Mouse (Mus musculus) thymus, postnatal 0 days (tissue): ENCODE results near the gene Ihh. TPM values are rescaled to one million over a fixed set of nuclear protein-coding genes. Genes with fewer than 3 reads are reported as not detected.

Experiments used
- DNase-seq: peaks from one replicate; pipeline ENCODE4 v3.0.0-alpha.2; 2015; ENCODE audit warnings: low spot score
- microRNA counts: library from miRNA; unstranded; fragments of <30 nt; microRNA quantifications from one replicate; lab custom pipeline; 2015
- microRNA-seq: library from miRNA; unstranded; fragments of <30 nt; microRNA quantifications from one replicate; pipeline ENCODE4, GENCODE M21; 2016; ENCODE audit warnings: borderline number of aligned reads
- polyA plus RNA-seq: library from polyadenylated mRNA; unstranded; fragments of >200 nt; fragmentation: Nextera tagmentation; extraction: Ambion mirVana; gene quantifications from 2 replicates; pipeline ENCODE4 v1.2.1, GENCODE M21; 2015

Gene Ihh
- polyA plus RNA-seq, 1 experiment from 2014 or later = 0.22 TPM

DNA sequence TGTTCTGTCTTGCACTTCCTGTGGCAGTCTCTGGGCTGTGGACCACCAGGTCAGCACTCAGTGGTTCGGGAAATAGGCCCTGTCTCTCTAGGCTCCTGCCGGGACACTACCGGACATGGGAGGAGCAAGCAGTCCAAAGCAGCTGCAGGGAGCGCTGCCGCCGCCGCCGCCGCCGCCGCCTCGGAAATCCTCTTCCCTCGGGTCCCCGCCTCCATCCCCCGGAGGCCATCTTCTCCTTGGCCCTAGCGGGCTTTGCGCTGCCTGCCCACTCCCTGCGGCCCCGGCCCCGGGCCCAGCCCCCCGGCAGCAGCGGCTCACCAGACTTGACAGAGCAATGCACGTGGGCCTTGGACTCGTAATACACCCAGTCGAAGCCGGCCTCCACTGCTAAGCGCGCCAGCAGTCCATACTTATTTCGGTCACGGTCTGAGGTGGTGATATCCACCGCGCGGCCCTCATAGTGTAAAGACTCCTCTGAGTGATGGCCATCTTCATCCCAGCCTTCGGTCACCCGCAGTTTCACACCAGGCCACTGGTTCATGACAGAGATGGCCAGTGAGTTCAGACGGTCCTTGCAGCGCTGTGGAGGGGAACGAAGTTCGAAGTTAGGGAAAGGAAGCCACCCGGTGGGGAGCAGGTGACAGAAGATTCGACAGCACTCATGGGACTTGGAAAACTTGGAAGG is 3.3 kb downstream of the Ihh start:
- DNase-seq = no peak

- no peak for DNase-seq
Measured at GRCm38 (mm10) chr1:74941651-74942360, 9.7 kb downstream of the Ihh start.

GRCm38 (mm10) chr1:74939762-74940161 is 11.7 kb downstream of the Ihh start:
- DNase-seq = no peak

GRCm38 (mm10) chr1:74936221-74936830 is 15.1 kb downstream of the Ihh start:
- DNase-seq = no peak

DNA sequence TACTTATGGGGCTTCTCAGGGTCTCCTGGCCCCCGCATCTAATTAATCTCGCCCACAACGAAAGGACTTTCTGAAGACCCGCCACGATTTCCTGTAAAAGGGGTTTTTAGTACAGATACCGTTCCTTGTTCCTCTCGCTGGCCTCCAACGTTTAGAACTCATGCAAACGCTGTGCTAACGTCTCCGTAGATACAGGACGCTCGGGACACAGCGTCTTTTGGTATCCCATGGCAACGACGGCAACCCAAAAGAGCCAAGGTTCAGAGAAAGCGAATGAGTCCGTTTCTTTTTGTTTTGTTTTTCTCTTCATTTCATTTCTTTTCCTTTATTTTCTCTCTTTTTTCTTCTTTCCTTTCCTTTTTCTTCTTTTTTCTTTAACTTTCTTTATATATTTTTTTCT is 16.1 kb downstream of the Ihh start, which contains the start of gene Cfap65:
Gene Cfap65 (minus strand): TSS at position 198 of the 400 bp plus-strand sequence.
- no peak for DNase-seq

DNA sequence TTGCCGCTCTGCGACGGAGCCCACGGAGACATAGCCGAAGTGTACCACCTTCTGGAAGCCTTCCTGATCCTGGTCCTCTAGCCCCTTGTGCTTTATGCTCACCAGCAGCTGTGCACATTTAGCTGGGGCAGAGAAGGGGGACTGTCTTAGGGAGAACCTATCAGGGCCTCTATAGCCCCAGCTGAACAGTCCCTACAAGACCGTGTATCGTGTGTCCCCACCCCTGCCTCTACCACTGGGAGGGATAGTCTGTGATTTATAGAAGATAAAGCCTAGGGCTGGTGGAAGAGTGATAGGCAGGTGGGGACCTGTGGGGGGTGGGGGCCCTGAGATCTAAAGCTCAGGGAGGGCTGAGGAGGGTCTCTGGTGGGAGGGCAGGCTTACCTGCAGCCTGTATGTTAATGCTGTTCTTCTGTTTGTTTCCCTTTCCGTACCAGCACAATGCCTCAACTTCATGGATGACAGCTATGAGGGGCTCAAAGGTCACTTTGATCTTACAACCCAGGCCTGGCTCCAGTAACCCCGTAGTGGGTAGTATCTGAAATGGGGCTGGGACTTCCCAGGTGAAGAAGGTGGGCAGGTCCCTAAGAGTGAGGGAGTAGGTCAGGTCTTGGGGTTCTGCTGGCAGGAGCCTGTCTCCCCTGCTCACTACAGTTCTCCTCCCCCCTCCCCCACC is 23.7 kb downstream of the Ihh start:
- no peak for DNase-seq

GRCm38 (mm10) chr1:74926721-74927120 is 24.8 kb downstream of the Ihh start:
- no peak for DNase-seq

- DNase-seq = no peak
Measured at GRCm38 (mm10) chr1:74924464-74924863, 27.0 kb downstream of the Ihh start.

DNA sequence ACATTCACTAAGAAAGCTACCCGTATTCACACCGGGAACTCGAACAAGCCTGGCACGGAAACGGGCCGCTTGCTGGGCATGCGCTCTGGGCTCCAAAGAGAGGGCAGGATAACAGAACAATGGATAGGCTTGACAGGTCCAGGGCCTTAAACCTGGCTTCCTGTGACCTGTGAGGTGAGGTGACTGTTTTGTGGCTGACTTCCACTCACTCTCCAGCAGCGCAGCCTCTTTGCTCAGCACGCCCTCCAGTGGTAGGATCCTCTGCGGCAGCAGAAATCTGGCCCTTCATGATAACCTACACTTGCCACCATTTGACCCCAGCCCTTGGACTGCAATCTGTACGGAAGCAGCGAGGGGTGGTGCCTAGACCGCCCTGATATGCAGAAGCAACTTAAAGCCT is 35.8 kb downstream of the Ihh start:
- no peak for DNase-seq

DNA sequence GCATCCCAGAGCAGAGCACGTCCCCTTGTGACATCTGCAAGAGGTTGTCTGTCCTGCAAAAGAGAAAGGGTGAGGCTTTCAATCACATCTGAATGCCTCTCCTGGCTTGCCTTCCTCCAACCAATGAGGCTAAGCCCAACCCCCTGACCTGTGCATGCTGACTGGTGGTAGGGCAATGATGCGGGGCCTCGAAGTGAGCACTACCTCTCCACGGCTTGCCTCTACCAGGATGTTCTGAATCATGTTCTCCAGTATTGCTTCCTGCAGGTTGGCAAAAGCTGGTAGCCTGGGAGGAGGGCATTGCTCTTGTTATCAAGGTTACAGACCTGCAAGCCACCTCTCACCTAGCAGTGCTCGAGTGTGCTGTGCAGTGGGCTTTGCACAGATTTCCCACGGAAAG is 49.3 kb downstream of the Ihh start:
- DNase-seq = no peak

DNA sequence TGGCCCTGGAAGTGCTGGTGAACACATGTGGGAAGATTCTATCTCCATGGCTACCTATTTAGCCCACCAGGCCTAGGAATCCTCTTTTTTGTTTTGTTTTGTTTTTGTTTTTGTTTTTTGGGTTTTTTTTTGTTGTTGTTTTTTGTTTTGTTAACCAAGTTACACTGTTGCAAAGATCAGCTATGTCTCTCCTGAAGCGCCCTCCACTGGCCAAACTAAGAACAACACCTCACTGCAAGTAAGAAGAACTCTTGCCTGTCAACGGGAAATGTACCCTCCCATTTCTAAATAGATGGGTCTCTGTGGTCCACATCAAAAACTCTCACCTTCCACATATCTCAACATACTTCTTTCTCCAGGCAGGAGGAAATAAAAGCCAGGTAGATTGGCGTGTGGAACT is 49.8 kb downstream of the Ihh start:
- DNase-seq = peak; percentile 32

- no peak for DNase-seq
Measured at GRCm38 (mm10) chr1:74900341-74901285, 50.9 kb downstream of the Ihh start.

DNA sequence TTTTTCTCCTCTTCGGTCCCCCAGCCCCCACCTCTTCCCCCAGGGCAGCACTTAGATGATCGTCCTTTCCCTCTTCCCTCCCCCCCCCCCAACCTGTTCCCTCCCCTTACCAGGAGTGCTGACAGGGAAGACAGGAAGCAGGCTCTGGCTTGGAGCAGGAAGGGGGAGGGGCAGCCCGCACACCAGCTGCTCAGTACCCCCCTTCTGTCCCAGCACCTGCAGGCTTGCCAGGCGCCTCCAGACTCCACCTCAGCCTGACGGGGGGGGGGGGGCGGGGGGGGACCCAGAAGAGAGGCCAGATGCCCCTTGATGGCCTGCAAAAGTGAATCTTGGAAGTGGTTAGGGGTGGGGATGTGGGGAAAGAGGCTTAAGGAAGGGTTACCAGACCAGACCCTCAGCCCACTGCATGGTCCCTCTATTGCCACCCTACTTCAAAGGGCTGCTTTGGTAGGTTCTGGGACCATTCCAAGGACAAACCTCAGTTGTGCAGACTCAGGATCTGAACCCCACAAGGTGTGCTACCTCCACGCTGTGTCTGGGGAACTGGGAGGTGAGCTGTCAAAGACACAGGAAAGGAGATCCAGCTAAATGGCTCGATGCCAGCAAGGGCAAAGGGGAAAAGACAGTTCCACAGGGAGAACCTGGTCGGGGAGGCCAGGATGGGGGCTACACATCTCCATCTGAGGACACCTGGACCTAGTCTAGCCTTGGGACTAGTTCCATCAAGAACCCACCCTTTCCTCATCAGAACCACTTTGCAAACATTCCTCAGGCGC is 52.6 kb downstream of the Ihh start:
- no peak for DNase-seq

DNA sequence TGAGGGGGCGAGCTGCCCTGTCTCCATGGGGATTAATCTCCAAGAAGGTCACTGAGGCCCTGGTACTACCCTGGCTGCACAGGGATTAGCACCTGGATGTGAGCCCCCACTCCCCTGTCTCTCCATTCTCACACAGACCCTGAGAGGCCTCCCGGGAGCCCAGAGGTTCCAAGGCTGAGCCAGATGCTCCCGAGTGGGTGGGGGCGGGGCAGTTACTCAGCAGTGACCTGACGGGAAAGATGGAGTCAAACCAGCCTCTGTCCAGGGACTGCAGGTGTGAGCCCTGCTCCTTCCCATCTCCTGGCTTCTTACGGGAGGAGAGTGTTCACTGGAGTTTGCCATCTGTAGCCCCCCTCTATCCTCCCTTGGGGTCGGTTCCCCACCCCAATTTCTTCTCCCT is 53.5 kb downstream of the Ihh start:
- no peak for DNase-seq

MicroRNA genes within 50 kb of the gene (microRNA counts, 519-probe panel; counts per million panel counts)
- microRNA mmu-miR-375 (lab: Ali Mortazavi, UCI) = 4,980 counts per million, percentile 84 among the panel's probes with 10 or more counts

Small RNAs within 50 kb of the gene (microRNA-seq; reads per million reads assigned to microRNA genes)
- 7,598 reads per million, percentile 89 among the genes with 10 or more reads in this experiment for gene Mir375

Other genes with a start within 250 kb of the Ihh start
- gene Cyp27a1, start 238.1 kb downstream of the Ihh start, polyA plus RNA-seq = 4.0 and 5.1 TPM in 2 replicates
- gene Prkag3, start 202.5 kb downstream of the Ihh start, polyA plus RNA-seq = 0.16 TPM in 1 of 2 replicates, not detected in the other
- 1.6 and 2.6 TPM in 2 replicates for gene Wnt6, start 179.8 kb downstream of the Ihh start, polyA plus RNA-seq
- gene Wnt10a, start 160.2 kb downstream of the Ihh start, polyA plus RNA-seq = 1.6 and 1.9 TPM in 2 replicates
- gene Cdk5r2, start 96.7 kb downstream of the Ihh start, polyA plus RNA-seq = not detected in 2 replicates
- gene Fev, start 66.3 kb downstream of the Ihh start, polyA plus RNA-seq = not detected in 2 replicates
- gene Cryba2, start 58.5 kb downstream of the Ihh start, polyA plus RNA-seq = 0.37 and 1.1 TPM in 2 replicates
- gene Cfap65, start 16.1 kb downstream of the Ihh start, polyA plus RNA-seq = 0.04 and 0.08 TPM in 2 replicates
- 14.6 and 15.7 TPM in 2 replicates for gene Nhej1, start 173.5 kb upstream of the Ihh start, polyA plus RNA-seq
- 0.20 and 0.41 TPM in 2 replicates for gene Slc23a3, start 182.2 kb upstream of the Ihh start, polyA plus RNA-seq
- 74.5 and 79.4 TPM in 2 replicates for gene Cnppd1, start 191.0 kb upstream of the Ihh start, polyA plus RNA-seq
- 41.8 and 43.7 TPM in 2 replicates for gene Retreg2, start 191.1 kb upstream of the Ihh start, polyA plus RNA-seq
- gene Zfand2b, start 217.0 kb upstream of the Ihh start, polyA plus RNA-seq = 47.8 and 48.6 TPM in 2 replicates
- 9.4 and 11.4 TPM in 2 replicates for gene Abcb6, start 228.7 kb upstream of the Ihh start, polyA plus RNA-seq
- 16.0 and 17.7 TPM in 2 replicates for gene Ankzf1, start 240.5 kb upstream of the Ihh start, polyA plus RNA-seq
- 12.7 and 14.3 TPM in 2 replicates for gene Atg9a, start 240.5 kb upstream of the Ihh start, polyA plus RNA-seq